Mouse (Mus musculus) inflammation-experienced regulatory T-cells, adult 16 weeks (primary cell): ENCODE data around the gene Hand2. TPM values are rescaled to one million over a fixed set of nuclear protein-coding genes. Genes with fewer than 3 reads are reported as not detected.

Source experiments
- polyA plus RNA-seq: library from polyadenylated mRNA; unstranded; fragments of 100-300 nt; shearing (Covaris generic); gene quantifications from one replicate; pipeline ENCODE4 v1.2.1, GENCODE M21; 2017

The Hand2 gene
- polyA plus RNA-seq = not detected

GRCm38 (mm10) chr8:57320851-57321743 is at the start of gene Hand2:
TSS of gene Hand2 (plus strand) at chr8:57320983.

Other genes starting within 250 kb of the Hand2 start
- not detected for gene Scrg1, start 134.9 kb downstream of the Hand2 start, polyA plus RNA-seq
- gene Sap30, start 166.9 kb downstream of the Hand2 start, polyA plus RNA-seq = 1.2 TPM
- 141 TPM for gene Hmgb2, start 190.9 kb downstream of the Hand2 start, polyA plus RNA-seq